Mouse (Mus musculus) heart, adult 8-10 months (tissue): ENCODE measurements around the gene Prdm9. TPM values are rescaled to one million over a fixed set of nuclear protein-coding genes. Genes with fewer than 3 reads are reported as not detected.
"Not testable (repeated sequence)": the region's sequence is repeated elsewhere in the genome, so short reads cannot be mapped to it uniquely, and the experiment has no call there.

ENCODE experiments used
- DNase-seq: peaks from one replicate; pipeline ENCODE4 v3.0.0; 2022; ENCODE audit warnings: low spot score
- total RNA-seq, 4 experiments: library from RNA; stranded (reverse); gene quantifications; 2 replicates each; pipeline ENCODE4 v1.2.4; 2022

The Prdm9 gene
- total RNA-seq, result 1 to 10 TPM in 3 of 4 experiments, under 1 TPM in 1; 0.95 to 3.1 (median 1.4) TPM

DNA sequence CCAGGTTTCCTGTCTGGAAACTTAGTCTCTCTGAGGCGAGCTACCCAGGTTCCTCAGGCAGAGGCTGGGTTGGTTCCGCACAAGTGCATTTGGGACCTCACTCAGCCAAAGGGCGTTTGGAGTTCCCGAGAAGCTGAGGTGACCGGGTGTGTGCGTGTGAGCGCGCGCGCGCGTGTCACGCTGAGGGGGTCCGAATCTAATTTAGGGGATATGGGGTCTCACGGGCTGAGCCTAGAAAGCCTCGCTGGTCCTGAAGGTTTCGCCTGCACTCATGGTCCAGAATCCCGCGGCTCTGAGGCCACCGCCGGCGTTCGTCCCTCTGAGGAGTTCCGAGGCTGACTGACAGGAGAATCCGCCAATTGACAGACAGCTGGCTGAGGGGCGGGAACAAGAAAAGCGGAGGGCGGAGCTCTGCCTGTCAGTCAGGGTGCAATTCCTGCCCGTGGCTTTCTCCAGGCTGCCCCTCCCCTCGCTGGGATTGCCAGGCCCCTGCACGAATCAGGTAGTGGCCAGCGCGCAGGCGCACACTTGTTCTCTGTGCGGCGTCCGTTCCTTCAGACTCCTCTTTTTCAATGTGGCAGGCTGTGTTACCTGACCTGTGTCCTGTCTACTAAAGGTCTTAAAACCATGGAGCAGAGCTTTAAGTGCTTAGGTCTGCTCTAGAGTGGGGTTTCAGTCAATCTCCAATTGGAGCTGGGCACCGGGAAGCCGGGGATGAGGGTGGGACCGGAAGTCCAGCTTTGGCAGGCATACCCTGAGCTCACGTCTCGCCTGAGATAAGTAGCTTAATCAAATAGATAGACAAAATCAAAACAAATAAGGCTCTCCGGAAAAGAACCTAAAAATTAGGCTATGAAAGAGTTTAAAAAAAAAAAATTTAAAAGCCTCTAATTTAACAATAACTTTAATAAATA lies at the start of gene Prdm9:
Gene Prdm9 (minus strand): TSS at position 341 of the 914 bp plus-strand sequence.
- peak; percentile 100 for DNase-seq

DNA sequence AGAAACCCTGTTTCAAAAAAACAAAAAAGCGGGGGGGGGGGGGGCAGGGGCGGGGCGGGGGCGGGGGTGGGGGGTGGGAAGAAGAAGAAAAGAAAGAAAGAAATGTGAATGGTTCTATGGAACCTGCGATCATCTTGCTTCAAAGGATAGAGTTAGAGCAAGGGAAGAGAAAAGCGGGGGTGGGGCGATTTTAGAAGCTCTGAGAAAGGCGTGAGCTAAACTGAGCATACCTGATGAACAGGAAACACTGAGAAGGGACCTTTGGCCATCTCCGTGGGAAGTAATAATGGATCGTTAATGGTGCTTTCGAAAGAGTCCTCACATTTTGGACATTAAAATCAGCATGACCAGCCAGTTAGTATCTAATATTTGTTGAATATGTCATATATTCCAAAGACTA lies 35.3 kb upstream of the Prdm9 start:
- no peak for DNase-seq

DNA sequence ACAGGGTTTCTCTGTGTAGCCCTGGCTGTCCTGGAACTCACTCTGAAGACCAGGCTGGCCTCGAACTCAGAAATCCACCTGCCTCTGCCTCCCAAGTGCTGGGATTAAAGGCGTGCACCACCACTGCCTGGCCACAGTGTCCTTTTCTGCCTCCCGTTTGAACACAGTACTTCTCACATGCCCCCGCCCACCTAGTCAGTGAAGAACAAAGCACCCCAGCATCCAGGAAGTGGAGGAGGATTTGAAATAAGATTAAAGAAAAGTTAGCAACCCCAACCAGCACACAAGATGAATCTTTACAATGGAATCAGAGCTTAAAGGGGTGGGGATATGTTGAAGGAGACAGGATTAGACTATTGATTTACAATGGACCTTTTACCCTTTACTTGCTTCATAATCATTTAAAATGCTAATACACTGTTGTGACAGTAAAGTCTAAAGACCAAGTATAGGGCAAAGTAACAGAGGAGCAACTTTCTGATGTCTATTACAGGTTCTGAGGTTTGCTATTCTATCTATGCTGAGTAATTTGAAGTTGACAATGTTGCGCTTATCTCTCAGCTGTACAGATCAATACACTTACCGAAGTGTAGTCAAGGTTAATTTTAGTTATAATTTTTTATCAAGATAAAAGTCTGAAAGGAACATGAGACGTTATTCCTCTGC lies 27.2 kb upstream of the Prdm9 start:
- DNase-seq, result no peak

DNA sequence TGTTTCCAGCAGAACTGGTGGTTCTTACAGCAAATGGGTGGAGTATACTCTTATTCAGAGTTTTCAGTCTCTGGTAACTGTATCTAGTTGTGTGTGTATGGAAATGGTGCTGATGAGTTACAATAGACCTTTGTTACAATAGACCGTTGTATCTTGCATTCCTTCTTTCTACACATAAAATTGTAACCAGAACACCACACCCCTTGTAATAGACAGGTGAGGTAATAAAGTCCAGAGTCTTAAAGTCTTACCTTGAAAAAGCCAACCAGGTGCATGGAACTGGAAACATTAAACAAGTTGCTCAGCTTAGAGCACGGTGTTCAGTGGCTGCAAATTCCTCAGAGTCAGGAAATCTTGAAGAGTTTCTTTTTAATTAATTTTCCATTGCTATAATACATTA lies 24.0 kb upstream of the Prdm9 start:
- no peak for DNase-seq

DNA sequence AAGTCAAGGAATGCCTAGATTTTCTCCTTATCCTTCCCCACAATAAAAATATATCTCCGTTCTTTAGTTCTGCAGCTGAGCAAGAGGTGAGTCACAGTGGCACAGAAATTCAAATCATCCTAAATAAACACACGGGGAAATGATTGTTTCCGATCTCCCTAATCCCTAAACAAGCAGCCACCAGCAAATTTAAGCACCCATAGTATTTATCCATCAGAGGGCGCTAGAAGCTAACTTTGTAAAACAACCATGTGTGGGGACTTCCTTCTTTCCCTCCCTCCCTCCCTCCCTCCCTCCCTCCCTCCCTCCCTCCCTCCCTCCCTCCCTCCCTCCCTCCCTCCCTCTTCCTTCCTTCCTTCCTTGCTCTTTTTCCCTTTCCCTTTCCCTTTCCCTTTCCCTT lies 21.5 kb upstream of the Prdm9 start:
- no peak for DNase-seq

DNA sequence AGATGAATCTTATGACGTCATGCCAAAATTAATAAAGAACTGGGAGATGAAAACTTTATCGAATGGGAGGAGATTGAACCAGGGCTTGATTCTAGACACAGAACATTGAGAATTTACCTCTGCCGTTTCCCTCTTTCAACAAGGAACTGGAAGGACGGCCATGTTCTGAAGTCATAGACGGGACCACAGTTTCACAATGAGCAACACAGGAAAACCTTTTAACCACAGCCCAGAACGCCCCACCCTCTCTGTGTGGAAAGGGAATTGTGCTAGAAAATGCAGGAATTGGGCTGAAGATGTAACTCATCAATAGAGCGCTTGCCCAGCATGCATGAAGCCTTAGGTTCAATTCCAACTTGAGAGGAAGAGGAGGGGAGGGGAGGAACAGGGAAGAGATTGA lies 18.9 kb upstream of the Prdm9 start:
- DNase-seq, result no peak

DNA sequence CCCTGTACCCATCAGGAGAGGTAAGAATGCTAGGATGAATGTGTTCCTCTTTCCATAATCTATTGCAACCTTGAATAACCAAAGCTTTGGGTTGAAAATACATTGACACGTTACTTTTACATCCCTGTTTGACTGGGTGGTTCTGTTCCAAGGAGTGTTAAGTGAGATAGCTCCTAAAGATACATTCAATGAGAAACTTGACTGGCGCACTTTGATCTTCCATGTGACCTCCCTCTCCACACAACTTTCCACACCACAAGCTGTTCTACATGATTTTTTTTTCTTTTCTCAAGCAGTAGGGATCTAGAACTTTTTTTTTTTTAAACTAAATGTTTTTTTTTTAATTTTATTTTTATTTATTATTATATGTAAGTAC lies 15.9 kb upstream of the Prdm9 start:
- no peak for DNase-seq

DNA sequence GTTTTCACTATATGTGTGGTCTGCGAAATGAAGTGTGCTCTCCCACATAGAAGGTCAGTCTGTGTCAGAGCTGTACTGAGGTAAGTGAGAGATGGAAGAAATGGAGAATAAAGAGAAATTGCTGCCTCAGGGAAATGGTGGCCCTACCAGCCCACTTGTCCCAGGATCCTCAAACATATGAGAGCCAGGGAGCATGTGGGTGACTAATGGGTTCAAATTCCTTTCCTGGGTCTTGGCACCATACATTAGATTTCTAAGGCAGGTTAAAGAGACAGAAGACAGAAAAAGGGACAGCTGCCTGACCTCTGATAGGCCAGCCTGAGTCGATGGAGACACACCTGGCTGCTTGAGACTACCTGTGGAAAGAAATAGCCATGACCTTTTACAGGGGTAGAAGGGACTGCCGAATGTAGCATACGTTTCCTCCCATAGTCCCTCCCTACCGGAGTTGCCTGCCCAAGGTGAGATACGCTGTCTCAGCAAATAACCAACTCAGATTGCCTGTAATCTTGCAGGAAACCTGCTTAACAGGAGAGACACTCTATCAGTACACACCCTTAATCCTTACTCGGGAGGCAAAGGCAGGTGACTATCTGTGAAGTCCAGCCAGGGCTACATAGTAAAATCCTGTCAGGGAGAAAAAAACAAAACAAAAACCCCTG lies 15.4 kb upstream of the Prdm9 start:
- DNase-seq, result no peak

DNA sequence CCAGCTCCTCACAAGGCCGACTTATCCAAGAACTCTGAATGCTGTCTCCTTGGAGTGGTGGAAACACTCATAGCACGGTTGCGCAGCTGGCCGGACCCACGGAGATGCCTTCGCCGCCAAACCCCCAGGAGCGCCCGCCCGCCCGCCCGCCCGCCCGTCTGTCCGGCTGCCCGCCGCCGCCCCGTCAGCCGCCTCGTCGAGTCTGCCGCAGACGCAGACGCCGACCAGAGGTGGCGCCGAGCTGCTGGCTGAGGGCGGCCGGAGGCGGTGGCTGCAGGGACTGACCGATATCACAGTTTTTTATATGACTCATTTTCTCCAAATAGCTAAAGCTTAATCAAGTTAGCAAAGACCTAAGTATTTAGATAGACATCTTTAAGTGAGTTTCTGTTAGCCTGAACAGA lies 13.1 kb upstream of the Prdm9 start:
- DNase-seq, result no peak

DNA sequence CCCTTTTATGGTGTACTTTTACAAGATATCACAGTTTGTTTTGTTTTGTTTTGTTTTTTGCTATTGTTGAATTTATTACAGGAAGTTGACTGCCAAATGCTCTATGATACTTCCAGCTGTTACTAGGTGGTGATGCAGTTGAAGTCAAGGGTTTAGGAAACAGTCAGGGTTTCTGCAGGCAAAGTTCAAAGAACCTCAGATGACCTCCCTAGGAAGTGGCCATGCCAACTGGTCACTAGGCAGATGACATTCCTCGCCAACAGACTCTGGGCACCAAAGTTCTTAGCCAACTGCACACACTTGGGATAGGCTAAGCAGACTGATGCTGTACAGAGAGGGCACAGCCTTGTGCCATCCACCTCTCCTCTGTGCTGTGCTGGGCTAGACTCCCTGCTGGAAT lies 10.9 kb upstream of the Prdm9 start:
- DNase-seq, result no peak

DNA sequence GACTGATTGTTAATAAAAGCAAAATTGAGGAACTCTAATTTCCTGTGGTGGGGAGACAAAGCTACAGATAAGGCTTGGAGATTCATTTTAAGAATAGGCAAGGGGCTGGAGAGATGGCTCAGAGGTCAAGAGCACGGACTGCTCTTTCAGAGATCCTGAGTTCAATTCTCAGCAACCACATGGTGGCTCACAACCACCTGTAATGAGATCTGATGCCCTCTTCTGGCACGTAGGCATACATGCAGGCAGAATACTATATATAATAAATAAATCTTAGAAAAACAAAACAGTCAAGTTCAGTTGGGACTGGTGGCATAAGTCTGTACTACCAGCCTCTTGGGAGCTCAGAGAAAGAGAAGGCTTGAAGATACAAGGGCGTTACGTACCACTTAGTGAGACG lies 2.8 kb upstream of the Prdm9 start:
- no peak for DNase-seq

DNA sequence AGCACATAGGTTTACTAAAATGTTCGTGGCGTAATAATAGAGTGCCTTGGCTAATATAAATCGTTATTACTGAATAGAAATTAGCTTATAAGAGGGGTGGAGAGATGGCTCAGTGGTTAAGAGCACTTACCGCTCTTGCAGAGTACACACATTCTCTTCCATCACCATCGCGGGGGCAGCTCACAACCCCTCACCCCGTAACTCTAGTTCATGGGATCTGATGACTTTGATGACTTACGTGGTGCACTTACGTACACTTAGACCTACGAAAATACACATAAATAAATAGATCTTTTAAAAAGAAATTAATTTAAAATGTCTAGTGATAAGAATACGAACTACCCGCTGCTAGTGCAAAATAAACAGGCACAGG lies 760 bp upstream of the Prdm9 start:
- no peak for DNase-seq

DNA sequence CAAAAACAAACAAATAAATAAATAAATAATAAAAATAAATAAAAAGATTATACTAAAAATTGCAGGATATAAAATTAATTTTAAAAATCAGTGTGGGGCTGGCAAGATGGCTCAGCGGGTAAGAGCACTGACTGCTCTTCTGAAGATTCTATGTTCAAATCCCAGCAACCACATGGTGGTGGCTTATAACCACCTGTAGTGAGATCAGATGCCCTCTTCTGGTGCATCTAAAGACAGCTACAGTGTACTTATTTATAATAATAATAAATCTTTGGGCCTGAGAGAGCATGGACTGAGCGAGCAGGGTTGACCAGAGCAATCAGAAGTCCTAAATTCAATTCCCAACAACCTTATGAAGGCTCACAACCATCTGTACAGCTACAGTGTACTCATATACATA lies 4.2 kb downstream of the Prdm9 start:
- no peak for DNase-seq

DNA sequence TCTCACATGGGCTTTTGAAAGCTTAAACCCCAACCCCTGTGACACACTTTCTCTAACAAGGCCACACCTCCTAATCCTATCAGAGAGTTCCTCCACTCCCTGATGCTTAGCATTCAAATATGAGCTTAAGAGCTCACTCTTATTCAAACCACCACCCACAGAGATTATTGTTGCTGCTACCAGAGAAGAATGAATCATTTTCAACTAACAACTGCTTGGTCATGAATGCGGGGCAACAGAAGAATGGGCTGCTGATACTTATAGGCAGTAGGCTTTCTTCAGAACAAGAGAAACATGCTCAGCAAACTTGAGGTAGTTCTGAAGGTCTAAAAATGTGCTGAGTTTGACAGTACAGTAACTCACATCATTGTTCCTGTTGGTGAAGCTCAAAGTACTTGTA lies 14.4 kb downstream of the Prdm9 start:
- no peak for DNase-seq

DNA sequence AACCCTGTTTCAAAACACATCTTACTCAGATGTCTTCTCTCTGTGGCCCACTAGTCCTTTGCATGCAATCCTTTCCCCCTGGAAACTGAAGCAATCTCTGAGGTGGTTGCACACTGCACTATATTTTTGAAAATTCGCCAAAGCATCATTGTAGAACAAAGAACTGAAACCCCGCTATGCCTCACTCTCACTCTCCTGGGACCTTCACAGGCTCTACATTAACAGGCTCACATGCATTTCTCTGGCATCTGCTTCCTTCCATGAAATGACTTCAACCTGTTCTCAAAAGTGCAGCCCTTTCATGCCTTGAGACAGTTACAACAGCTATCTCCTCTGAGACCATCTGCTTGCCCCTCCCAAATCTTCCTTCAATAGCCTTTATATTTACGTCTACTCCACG lies 17.7 kb downstream of the Prdm9 start:
- DNase-seq, result no peak

DNA sequence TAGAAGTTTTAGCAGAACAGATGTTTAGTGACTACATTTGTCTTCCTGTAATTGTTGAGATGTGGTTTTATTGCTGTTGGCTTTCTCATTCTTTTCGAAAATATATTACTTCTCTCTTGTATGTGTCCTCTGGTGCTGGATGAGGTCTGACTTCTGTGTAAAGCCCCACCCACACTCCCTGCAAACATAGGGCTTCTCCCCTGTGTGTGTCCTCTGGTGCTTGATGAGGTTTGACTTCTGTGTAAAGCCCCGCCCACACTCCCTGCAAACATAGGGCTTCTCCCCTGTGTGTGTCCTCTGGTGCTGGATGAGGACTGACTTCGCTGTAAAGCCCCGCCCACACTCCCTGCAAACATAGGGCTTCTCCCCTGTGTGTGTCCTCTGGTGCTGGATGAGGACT lies 20.3 kb downstream of the Prdm9 start:
- DNase-seq, result not testable (repeated sequence)

DNA sequence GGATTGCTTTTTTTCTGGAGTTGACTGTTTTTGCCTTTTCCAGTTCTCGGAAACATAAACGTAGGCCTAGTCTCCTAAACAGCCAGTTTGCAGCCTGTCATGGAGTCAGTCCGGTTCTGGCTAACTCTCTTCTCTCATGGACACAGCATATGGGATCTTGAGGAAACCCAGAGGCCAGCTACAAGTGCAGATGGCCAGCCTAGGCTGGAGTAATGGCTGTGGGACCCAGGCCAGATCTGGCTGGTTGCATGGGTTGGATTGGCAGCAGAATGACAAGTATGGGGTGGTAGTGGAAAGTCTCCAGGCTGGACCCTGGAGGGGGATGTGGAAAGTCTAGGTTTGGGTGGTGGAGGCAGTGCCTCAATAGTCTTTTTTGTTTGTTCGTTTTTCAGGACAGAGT lies 23.8 kb downstream of the Prdm9 start:
- DNase-seq, result no peak

DNA sequence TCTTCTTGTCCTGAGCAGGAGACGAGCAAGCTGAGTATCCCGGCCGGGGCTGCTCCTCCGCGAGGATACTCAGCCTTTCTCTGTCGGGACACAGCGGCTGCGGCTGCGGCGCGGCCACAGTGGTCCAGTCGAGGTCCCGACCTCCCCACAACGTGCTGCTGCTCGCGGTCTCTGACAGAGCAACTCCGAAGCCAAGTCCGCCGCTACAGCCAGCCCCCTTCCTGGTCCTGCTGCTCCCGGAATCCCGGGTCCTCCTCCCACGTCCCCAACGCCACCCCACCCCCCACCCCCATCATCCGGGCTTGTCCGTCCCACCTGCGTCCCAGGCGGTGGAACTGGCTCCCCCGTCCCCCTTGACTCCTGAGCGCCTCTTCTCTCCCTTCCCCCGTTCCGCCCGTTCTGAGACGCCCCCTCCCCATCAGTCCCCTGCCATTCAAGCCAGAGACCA lies 27.7 kb downstream of the Prdm9 start:
- no peak for DNase-seq

DNA sequence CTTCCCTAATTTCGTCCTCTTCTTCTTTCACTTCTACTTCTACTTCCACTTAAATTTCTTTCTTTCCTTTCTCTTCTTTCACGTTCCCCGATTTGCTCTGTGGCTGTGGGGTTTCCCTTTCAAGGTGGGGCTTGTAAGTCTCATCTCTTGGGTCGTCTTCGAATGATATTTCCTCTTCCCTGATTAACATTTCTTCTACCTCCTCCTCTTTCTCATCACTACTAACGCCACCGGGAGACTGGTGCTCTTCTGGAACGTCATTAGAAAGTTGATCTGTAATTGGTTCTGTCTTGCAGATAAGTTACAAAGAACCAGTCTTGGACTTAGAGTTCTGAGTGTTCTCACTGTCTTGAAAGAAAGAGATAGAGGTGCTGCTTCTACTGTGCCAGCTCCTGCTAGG lies 28.2 kb downstream of the Prdm9 start:
- DNase-seq, result no peak

DNA sequence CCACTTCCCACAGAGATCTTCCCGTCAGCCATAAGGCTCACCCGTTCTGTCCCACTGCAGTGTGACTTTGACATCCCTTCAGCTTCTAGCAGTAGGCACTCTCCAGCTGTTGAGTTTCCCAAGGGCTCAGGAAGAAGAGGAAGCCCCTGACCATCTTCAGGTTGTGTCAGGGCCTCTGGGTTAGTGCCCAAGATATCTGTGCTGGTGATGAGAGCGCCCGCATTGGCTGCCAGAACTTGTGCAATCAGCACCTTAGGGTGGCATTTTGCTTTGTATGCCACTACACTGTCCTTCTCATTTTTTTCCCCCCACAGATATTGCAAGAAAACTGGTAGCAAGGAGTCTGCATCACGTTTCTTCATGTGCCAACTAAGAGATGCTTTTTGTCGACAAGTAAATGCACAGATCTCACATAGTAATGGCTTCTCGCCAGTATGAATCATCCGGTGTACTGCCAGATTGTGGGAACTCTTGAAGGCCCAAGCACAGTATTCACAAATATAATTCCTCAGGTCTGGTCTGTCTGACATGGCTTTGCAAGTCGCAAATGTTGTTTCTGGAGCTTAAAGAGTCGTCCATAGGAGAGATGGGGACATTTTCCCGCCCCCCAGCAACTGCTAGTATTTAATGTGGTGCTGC lies 28.9 kb downstream of the Prdm9 start:
- DNase-seq, result no peak

DNA sequence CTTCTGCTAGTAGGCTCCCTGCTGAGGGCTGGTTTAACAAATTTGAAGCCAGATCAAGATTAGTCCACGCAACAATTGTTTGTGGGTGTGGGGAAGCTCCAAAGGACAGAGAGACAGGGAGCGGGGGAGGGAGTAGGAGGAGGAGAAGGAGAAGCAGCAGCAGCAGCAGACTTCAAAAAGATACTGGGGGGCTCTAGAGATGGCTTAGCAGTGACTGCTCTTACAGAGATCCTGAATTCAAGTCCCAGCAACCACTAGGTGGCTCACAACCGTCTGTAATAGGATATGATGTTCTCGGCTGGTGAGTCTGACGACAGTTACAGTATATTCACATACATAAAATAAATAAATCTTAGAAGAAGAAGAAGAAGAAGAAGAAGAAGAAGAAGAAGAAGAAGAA lies 34.0 kb downstream of the Prdm9 start:
- no peak for DNase-seq

DNA sequence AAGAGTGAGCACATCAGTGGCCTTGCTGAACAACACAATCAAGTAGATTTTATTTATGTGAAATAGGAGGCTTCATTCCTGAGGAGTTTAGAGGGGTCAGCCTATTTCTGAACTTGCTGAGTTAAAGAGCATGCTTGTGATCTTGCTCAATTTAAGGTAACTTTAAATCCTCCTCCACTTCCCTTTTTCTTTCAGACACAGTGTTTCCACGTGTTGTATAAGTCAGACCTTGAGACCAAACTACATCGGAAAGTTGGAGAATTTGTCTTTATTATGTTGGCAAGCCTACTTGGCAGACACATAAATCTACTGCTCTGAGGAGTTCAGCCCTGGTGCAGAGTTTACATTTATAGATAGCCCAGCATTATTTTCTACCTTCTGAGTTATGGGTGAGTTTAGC lies 35.3 kb downstream of the Prdm9 start:
- DNase-seq, result no peak
